Mouse (Mus musculus): Measurements from ENCODE around the gene Sumo1. TPM values are rescaled to one million over a fixed set of nuclear protein-coding genes. Genes with fewer than 3 reads are reported as not detected.

The Sumo1 gene
- polyA plus RNA-seq, 1 experiment, result 2.2 TPM

DNA sequence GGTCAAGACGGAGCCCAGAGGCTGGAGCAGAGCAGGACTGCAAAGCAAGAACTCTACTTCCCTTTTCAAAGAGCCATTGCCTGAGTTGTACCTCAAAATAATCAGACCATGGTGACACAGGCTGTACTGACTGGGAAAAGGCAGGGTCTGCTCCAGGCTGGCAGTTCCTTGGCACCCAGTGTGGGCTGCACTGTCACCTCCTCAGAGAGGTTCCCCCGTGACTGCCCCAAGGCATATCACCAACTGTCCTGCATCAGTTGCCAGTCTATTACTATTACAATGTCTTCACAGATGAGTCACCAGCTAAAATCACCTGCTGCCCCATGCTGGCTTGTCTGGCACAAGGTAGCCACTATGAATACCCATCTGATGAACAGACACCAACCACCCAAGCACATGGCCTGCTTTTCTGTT is 77.0 kb downstream of the Sumo1 start:
- 65% methylated on average over 2 of the region's 2 CpGs for WGBS
- TF ChIP-seq CTCF (IDR thresholded peaks at IDR 0.05; ENCODE audit: extremely low read depth, insufficient read length, insufficient replicate concordance, low read depth, low read length), result no peak
- TF ChIP-seq POLR2A (IDR thresholded peaks at IDR 0.05; ENCODE audit: low read depth, low read length), result no peak

DNA sequence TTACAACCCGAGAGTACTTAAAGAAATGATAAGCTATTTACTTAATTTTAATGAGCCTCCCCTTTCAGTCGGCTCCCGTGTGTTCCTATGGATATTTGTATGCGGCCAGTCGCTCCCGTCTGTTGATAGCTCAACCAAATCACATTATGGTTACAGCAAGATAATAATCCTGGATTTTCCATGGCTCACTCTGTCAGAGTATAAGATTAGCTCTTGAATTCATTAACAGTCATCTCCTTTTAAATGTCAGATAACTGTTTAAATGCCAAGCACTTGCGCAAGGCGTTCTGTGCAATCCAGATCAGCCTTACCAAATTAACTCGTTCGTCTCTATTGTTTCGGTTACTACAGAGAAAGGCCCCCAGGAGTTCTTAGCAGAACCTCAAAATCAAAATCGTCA is 77.8 kb downstream of the Sumo1 start:
- H3K27me3 ChIP-seq (ENCODE audit: control insufficient read depth, insufficient read depth, low read length), result no peaks in the 10 kb centered on the region
- H3K4me3 ChIP-seq (ENCODE audit: low read depth, low read length), result no peak overlapping the region
- 16% methylated on average over 12 of the region's 12 CpGs for WGBS
- H3K27ac ChIP-seq (ENCODE audit: insufficient read depth, low read depth, low read length), result no peak overlapping the region
- no peaks in the 10 kb centered on the region for H3K36me3 ChIP-seq (ENCODE audit: control insufficient read depth, insufficient read depth, low read length)
- no peaks in the 10 kb centered on the region; the same call in 1 of the 2 replicates for H3K4me1 ChIP-seq (ENCODE audit: control insufficient read depth, insufficient read depth, insufficient read length, low read length)
- TF ChIP-seq POLR2A (IDR thresholded peaks at IDR 0.05; ENCODE audit: low read depth, low read length), result no peak
- TF ChIP-seq CTCF (IDR thresholded peaks at IDR 0.05; ENCODE audit: extremely low read depth, insufficient read length, insufficient replicate concordance, low read depth, low read length), result no peak

More for the DNA sequence above, 77.0 kb downstream of the Sumo1 start:
- no peaks in the 10 kb centered on the region for H3K36me3 ChIP-seq (ENCODE audit: control insufficient read depth, insufficient read depth, low read length)
- H3K4me1 ChIP-seq (ENCODE audit: control insufficient read depth, insufficient read depth, insufficient read length, low read length), result no peaks in the 10 kb centered on the region; the same call in 1 of the 2 replicates
- no peak overlapping the region for H3K4me3 ChIP-seq (ENCODE audit: low read depth, low read length)
- H3K27ac ChIP-seq (ENCODE audit: insufficient read depth, low read depth, low read length), result no peak overlapping the region
- no peaks in the 10 kb centered on the region for H3K27me3 ChIP-seq (ENCODE audit: control insufficient read depth, insufficient read depth, low read length)

- TF ChIP-seq POLR2A (IDR thresholded peaks at IDR 0.05; ENCODE audit: low read depth, low read length) (no peak), CTCF (IDR thresholded peaks at IDR 0.05; ENCODE audit: extremely low read depth, insufficient read length, insufficient replicate concordance, low read depth, low read length) (no peak)
- no peak overlapping the region for H3K4me3 ChIP-seq (ENCODE audit: low read depth, low read length)
- H3K36me3 ChIP-seq (ENCODE audit: control insufficient read depth, insufficient read depth, low read length), result no peaks in the 10 kb centered on the region
- H3K4me1 ChIP-seq (ENCODE audit: control insufficient read depth, insufficient read depth, insufficient read length, low read length), result no peaks in the 10 kb centered on the region; the same call in 1 of the 2 replicates
- no peaks in the 10 kb centered on the region for H3K27me3 ChIP-seq (ENCODE audit: control insufficient read depth, insufficient read depth, low read length)
- no peak overlapping the region for H3K27ac ChIP-seq (ENCODE audit: insufficient read depth, low read depth, low read length)
- WGBS, result 25% methylated on average over 10 of the region's 10 CpGs
These were observed 78.3 kb downstream of the Sumo1 start for GRCm38 (mm10) chr1:59592359-59592758.

DNA sequence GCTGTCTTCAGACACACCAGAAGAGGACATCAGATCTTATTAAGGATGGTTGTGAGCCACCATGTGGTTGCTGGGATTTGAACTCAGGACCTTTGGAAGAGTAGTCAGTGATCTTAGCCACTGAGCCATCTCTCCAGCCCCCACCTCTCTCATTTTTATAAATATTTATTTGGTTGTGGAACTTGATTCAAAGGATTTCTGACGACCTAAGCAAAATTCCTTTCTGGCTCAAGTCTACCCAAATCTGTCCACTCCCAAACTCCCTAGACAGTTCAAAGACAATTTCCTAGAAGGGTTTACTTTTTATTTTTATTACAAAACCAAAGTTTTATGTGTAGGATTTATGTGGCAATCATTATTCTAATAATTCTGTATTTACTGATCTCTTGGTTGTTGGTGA is 81.4 kb downstream of the Sumo1 start:
- WGBS, result 77% methylated on average over 1 of the region's 1 CpGs
- TF ChIP-seq CTCF (IDR thresholded peaks at IDR 0.05; ENCODE audit: extremely low read depth, insufficient read length, insufficient replicate concordance, low read depth, low read length), result no peak
- TF ChIP-seq POLR2A (IDR thresholded peaks at IDR 0.05; ENCODE audit: low read depth, low read length), result no peak
- Histone ChIP-seq H3K4me3 (ENCODE audit: low read depth, low read length) (no peak overlapping the region), H3K27ac (ENCODE audit: insufficient read depth, low read depth, low read length) (no peak overlapping the region), H3K36me3 (ENCODE audit: control insufficient read depth, insufficient read depth, low read length) (no peaks in the 10 kb centered on the region), H3K4me1 (ENCODE audit: control insufficient read depth, insufficient read depth, insufficient read length, low read length) (peaks cover 2% of the 10 kb centered on the region; the same call in 1 of the 2 replicates), H3K27me3 (ENCODE audit: control insufficient read depth, insufficient read depth, low read length) (no peaks in the 10 kb centered on the region)

GRCm38 (mm10) chr1:59584656-59585410 is 85.8 kb downstream of the Sumo1 start:
- Histone ChIP-seq H3K36me3 (ENCODE audit: control insufficient read depth, insufficient read depth, low read length) (no peaks in the 10 kb centered on the region), H3K4me3 (ENCODE audit: low read depth, low read length) (peak overlapping the region; percentile 32), H3K27me3 (ENCODE audit: control insufficient read depth, insufficient read depth, low read length) (no peaks in the 10 kb centered on the region), H3K4me1 (ENCODE audit: control insufficient read depth, insufficient read depth, insufficient read length, low read length) (peaks cover 8% of the 10 kb centered on the region; the same call in 1 of the 2 replicates), H3K27ac (ENCODE audit: insufficient read depth, low read depth, low read length) (no peak overlapping the region)
- TF ChIP-seq CTCF (IDR thresholded peaks at IDR 0.05; ENCODE audit: extremely low read depth, insufficient read length, insufficient replicate concordance, low read depth, low read length), result peak; percentile 90
- TF ChIP-seq POLR2A (IDR thresholded peaks at IDR 0.05; ENCODE audit: low read depth, low read length), result no peak
- WGBS, result 18% methylated on average over 18 of the region's 18 CpGs

DNA sequence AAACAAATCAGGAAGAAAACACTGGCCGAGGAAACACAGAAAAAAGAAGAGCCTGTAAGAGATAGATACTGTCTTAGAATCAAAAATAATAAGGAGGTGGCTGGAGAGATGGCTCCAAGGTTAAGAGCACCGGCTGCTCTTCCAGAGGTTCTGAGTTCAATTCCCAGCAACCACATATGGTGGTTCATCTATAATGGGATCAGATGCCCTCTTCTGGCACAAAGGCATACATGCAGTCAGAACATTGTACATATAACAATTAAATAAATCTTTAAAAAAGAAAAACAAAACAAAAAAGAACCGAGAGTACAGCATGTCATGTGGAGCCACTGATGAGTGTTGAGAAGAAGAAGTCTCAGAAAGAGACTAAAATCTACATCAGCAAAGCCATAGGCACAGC is 89.8 kb downstream of the Sumo1 start:
- 85% methylated on average over 3 of the region's 3 CpGs for WGBS
- no peak overlapping the region for H3K27ac ChIP-seq (ENCODE audit: insufficient read depth, low read depth, low read length)
- H3K4me1 ChIP-seq (ENCODE audit: control insufficient read depth, insufficient read depth, insufficient read length, low read length), result peaks cover 10% of the 10 kb centered on the region; the same call in 1 of the 2 replicates
- H3K27me3 ChIP-seq (ENCODE audit: control insufficient read depth, insufficient read depth, low read length), result no peaks in the 10 kb centered on the region
- H3K4me3 ChIP-seq (ENCODE audit: low read depth, low read length), result no peak overlapping the region
- TF ChIP-seq POLR2A (IDR thresholded peaks at IDR 0.05; ENCODE audit: low read depth, low read length), result no peak
- TF ChIP-seq CTCF (IDR thresholded peaks at IDR 0.05; ENCODE audit: extremely low read depth, insufficient read length, insufficient replicate concordance, low read depth, low read length), result no peak
- no peaks in the 10 kb centered on the region for H3K36me3 ChIP-seq (ENCODE audit: control insufficient read depth, insufficient read depth, low read length)

GRCm38 (mm10) chr1:59580131-59580751 is 90.4 kb downstream of the Sumo1 start:
- TF ChIP-seq CTCF (IDR thresholded peaks at IDR 0.05; ENCODE audit: extremely low read depth, insufficient read length, insufficient replicate concordance, low read depth, low read length) (no peak), POLR2A (IDR thresholded peaks at IDR 0.05; ENCODE audit: low read depth, low read length) (no peak)
- WGBS, result 19% methylated on average over 8 of the region's 8 CpGs
- H3K36me3 ChIP-seq (ENCODE audit: control insufficient read depth, insufficient read depth, low read length), result no peaks in the 10 kb centered on the region
- H3K4me1 ChIP-seq (ENCODE audit: control insufficient read depth, insufficient read depth, insufficient read length, low read length), result peaks cover 10% of the 10 kb centered on the region; the same call in 1 of the 2 replicates
- no peaks in the 10 kb centered on the region for H3K27me3 ChIP-seq (ENCODE audit: control insufficient read depth, insufficient read depth, low read length)
- H3K4me3 ChIP-seq (ENCODE audit: low read depth, low read length), result no peak overlapping the region
- no peak overlapping the region for H3K27ac ChIP-seq (ENCODE audit: insufficient read depth, low read depth, low read length)

Data from small intestine, adult 2 months (tissue).